Mouse (Mus musculus): ENCODE measurements around the gene Inha.

Gene Inha

DNA sequence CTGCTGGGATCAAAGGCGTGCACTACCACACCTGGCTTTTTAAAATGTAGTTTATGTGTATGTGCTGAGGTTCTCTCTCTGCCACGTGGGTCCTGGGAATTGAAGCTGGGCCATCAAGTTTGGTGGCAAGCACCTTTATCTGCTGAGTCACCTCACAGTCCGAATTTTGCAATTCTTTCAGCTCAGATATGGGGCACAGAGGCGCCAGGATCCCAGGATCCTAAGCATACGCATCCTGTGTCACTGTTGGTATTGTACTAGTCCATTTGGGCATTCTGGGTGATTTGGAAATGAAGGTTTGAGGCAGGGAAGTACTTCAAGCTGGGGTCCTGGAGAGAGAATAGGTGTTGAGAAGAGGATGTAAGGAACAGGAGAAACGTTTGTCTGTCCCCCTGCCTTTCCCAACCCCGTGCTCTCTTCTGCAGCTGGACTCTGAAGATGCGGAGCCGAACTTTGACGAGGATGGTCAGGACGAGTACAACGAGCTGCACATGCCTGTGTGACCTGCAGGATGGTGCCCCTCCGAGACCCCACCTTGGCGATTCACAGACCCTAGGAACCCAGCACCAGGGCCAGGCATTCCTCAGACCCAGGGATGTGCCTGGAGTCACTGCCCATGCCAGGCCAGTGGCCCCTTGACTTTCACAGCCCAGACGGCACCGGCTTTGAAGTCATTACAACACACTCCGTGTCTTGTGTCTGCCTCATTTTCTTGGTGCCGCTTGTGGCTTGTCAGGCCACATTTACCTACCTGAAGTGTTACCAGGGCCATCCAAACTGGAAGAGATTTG, 51.7 kb downstream of the Inha start:
- no peak for DNase-seq (ENCODE audit: low spot score)

DNA sequence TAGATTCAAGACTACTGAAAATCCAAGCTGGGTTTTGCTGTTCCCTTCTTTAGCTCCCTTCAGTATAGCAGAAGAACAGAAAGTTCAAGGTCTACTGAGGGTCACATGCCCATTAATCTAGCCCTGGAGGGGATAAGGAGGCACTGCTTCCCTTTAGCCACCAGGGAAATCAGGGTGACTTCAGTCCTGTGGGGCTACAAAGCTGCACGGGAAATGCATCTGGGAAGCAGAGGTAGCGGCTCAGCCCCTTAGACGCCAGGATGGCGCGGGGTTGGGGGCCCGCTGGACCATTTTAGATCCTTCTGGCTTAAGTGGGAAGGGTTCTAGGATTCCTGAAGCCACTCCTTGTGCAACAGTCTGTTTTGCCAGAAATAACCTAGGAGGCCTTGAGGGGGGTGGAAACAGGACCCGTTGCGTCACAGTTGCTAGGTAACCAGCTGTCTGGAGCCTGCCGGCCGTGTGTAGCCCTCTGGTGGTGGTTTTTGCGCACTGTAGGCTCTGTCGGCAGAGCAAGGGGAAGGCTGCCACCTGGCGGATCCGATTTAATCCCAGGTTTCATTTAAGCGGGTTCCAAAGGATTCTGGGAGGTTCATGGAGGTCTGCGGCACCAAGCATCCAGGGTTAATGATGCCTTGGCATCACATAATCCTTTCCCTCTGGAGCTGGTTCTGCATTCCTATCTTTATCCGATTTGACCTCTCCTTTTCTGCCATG, 52.5 kb downstream of the Inha start:
- DNase-seq (ENCODE audit: low spot score) = peak; percentile 94
